Mouse (Mus musculus): ENCODE results near the gene Ptgr2.
"Not testable (repeated sequence)": the region's sequence is repeated elsewhere in the genome, so short reads cannot be mapped to it uniquely, and the experiment has no call there.

Gene Ptgr2

DNA sequence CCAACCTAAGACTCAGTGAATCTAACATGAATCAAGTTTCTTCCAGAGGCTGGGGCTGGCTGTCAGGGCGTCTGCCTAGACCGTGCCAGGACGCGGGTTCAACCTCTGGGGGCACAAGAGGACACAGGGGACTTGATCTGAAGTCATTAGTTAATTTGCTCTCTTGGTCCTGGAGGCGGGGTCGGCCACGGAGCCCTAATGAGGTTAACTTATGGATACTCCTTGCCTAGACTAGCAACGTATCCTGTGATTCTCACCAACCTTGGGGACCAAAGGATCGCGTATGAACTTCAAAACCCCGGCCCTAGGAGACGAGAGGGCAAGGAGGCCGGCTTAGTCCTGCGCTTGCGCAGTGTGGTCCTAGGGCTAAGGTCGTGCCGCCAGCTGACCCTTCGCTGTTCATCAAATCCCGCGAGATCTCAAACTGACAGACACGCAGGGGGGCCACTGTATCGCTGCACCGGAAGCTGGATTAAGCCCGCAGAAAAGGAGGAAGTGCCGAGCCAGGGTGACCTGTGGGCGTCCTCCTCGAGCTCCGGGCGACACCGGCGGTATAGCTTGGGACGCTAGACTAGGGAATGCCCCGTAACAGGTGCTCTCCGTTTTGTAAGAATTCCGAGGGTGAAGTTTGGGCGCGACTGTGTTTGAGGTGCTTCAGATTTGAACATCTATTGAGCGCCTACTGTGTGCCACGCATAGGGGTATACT is at the start of gene Ptgr2:
Ptgr2 (plus strand) TSS at position 348 of the 708 bp plus-strand sequence.
- in situ Hi-C loops (cut with MboI, MseI) = no loop called here

GRCm38 (mm10) chr12:84235577-84235976 is 49.5 kb upstream of the Ptgr2 start:
- in situ Hi-C loops (cut with MboI, MseI) = no loop called here

DNA sequence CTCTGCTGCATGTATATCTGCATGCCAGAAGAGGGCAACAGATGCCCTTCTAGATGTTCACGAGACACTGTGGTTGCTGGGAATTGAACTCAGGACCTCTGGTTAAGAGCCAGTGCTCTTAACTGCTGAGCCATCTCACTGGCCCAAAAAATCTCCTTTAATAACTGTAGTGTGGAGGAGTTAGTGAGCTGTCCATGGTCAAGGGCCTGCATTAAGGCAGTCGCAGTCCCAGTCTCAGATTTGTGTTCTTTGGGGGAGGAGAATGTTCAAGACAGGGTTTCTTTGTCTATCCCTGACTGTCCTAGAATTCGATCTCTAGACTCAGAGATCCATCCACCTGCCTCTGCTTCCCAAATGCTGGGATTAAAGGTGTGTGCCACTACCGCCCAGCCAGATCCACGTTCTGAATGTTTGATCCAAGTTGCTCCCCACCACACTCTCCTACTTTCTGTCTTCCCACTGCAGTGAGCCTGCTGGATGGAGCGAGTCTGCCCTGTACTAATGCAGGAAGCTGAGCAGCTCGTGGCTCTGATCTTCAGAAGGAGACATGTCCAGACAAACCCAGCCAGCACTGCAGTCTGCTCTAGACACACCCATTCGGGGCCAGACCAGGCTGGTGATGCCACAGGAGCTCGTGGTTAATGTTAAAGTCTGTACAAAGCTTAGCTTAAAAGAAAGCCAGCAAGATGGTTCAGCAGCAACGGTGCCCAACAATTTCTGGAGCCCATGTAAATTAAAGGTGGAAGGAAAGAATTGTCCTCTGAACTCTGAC is 48.9 kb upstream of the Ptgr2 start:
- in situ Hi-C loops (cut with MboI, MseI) = no loop called here

DNA sequence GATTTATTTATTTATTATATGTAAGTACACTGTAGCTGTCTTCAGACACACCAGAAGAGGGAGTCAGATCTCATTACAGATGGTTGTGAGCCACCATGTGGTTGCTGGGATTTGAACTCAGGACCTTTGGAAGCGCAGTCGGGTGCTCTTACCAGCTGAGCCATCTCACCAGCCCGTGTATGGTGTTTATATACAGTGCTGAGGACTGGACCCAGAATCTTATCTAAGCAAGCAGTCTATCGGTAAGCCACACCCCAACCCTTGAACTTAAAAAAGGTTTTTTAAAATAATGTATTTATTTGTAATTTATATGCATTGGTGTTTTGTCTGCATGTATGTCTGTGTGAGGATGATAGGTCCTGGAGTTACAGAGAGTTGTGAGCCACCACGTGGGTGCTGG is 48.0 kb upstream of the Ptgr2 start:
- in situ Hi-C loops (cut with MboI, MseI) = not testable (repeated sequence)

DNA sequence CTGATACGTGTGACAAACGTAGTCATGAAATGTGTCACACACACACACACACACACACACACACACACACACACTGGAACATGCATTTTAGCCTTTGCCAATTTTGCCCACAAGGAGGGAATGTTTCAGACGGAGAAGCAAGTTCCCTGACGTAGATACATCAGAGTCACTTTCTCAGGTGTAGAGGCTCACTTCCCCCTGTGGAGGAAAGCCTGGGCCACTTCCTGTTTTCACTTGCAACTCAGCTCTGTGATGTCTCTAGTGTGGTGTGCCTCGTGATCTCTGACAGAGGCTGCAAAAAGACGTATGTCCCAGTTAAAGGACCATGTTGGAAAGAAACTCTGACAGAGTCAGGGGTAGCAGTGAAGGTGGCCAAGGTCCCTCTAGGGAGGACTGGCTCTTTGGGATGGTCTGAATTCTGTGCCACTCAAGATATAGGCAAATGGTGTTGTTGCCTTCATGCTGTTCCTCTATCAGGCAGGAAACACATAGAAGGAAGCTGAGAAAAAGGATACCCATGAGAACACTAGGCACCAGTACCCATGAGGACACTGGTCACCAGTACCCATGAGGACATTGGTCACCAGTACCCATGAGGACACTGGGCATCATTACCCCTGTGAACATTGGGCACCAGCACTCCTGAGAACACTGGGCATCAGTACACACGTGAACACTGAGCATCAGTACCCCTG is 41.8 kb upstream of the Ptgr2 start:
- in situ Hi-C loops (cut with MboI, MseI) = no loop called here

- in situ Hi-C loops (cut with MboI, MseI) = no loop called here
Observed at GRCm38 (mm10) chr12:84245683-84246082, 39.3 kb upstream of the Ptgr2 start.

GRCm38 (mm10) chr12:84249217-84249616 is 35.8 kb upstream of the Ptgr2 start:
- in situ Hi-C loops (cut with MboI, MseI) = no loop called here

- in situ Hi-C loops (cut with MboI, MseI) = loop anchor here (5.0 kb wide), 1 partner anchor 91 kb away; no protein-coding TSS in a partner anchor
Observed at GRCm38 (mm10) chr12:84252811-84253210, 32.2 kb upstream of the Ptgr2 start.

DNA sequence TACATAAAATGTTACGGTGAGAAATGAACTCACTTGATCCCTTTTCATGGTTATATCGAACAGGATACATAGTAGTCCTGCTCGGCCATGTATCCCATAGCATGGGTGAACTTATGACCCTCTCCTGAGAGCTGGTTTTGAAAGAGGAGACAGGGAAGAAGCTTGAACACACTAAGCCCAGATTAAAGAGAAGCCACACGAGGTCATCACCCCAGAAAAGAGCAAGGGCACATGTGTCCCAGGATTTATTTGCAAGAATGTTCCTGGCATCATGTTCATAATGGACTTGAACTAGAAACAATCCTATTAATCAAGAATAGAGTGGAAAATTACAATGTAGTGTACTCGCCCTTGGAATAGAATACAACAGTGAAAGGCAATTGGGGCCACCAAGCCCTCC is 30.1 kb upstream of the Ptgr2 start:
- in situ Hi-C loops (cut with MboI, MseI) = loop anchor here (5.0 kb wide), 1 partner anchor 93 kb away; no protein-coding TSS in a partner anchor

DNA sequence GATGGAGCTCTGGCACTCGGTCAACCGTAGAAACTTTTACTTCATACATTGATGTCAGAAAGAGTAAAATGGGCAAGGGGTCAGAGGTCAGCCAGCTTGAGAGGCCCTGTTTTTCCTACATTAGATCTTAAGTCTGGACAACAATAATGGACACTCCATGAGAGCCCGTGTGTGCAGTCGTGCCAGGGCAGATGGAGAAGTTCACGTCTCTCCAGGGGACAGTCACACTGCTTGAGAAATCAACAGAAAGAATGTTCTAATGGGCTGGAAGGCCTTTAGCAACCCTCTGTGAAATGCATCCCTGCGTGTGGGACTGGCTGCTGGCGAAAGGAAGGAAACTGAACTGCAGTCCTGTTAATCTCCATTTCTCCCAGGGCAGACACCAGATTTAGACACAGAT is 24.7 kb upstream of the Ptgr2 start:
- in situ Hi-C loops (cut with MboI, MseI) = no loop called here

GRCm38 (mm10) chr12:84267264-84267663 is 17.8 kb upstream of the Ptgr2 start:
- in situ Hi-C loops (cut with MboI, MseI) = no loop called here

GRCm38 (mm10) chr12:84273366-84273765 is 11.7 kb upstream of the Ptgr2 start:
- in situ Hi-C loops (cut with MboI, MseI) = no loop called here

GRCm38 (mm10) chr12:84275288-84275687 is 9.7 kb upstream of the Ptgr2 start:
- in situ Hi-C loops (cut with MboI, MseI) = no loop called here

DNA sequence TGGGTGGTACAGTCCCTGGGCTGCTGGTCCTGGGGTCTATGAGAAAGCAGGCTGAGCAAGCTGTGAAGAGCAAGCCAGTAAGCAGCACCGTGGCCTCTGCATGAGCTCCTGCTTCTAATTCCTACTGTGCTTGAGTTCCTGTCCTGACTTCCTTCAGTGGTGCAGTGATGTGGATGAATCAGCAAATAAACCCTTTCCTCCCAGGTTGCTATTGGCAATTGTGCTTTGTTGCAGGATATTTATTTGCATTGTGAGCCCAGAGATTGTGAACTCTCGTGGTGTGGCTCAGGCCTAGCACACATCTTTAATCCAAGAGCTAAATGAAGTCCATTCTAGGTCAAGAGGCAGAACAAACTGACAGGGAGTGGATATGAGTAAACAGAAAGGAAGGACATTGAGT is 8.7 kb upstream of the Ptgr2 start:
- in situ Hi-C loops (cut with MboI, MseI) = no loop called here

DNA sequence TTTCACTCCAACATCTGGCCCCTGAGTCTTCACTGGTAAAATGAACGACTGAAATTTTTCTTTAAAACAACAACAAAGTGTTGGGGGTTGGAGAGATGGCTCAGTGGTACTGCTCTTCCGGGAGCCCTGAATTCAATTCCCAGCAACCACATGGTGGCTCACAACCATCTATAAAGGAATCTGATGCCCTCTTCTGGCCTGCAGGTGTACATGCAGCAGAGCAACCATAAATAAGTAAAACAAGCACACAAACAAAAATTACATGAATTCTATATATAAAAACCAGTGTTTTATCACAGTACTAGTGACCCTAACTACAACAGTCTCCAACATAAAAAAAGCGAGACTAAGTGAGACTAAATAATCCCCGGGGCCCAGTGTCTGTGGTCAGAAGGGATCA is 8.2 kb upstream of the Ptgr2 start:
- in situ Hi-C loops (cut with MboI, MseI) = no loop called here

DNA sequence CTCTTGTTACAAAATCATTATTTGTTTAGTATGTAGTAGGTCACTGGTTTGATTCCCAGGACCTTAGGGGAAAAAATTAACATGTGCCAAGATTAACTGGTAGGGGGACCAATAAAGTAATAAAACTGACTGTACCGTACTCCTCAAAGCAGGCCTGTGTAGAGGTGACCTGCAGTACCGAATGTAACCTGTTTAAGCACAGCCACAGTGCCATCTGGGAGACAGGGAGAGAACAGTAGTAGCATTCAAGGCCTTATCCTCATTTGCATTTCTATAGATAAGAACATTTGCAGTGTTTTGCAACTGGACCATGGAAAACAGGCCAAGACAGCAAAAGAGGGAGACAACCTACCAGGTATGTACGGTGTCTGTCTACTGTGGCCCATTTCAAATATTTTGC is 7.2 kb upstream of the Ptgr2 start:
- in situ Hi-C loops (cut with MboI, MseI) = no loop called here

DNA sequence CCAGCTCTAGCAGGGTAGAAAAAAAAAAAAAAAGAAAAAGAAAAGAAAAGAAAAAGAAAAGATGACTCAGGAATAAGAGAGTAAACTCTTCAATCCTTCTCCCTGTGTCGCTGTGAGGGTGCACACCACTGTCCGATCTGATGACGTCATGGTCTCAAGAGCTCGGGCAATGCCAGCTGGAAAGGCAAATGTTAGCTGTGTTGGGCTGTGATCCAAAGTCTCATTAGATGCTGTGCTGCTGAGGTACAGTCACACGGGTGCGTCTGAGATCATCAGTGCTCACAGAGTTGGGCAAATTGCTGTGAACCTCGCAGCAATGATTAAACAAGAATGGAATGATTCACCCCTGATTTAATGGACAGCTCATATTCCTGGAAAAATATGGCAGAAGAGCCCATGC is 6.1 kb upstream of the Ptgr2 start:
- in situ Hi-C loops (cut with MboI, MseI) = no loop called here

- in situ Hi-C loops (cut with MboI, MseI) = no loop called here
Observed at GRCm38 (mm10) chr12:84284391-84284790, 641 bp upstream of the Ptgr2 start.

- in situ Hi-C loops (cut with MboI, MseI) = no loop called here
Observed at GRCm38 (mm10) chr12:84285593-84285968, 549 bp downstream of the Ptgr2 start.

- in situ Hi-C loops (cut with MboI, MseI) = no loop called here
Observed at GRCm38 (mm10) chr12:84288461-84288860, 3.4 kb downstream of the Ptgr2 start.

DNA sequence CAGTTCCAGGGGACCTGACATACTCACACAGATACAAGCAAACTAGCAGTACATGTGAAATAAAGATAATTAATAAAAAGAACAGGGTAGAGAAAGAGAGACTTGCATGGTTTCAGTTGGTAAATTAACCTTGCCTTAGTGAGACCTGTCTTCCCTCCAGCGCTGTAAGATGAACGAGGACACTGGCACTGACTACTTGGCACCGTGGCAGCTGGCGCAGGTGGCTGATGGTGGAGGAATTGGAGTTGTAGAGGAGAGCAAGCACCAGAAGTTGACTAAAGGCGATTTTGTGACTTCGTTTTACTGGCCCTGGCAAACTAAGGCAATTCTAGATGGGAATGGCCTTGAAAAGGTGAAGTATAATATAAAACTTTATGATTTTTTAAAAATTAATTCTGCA is 12.8 kb downstream of the Ptgr2 start:
- in situ Hi-C loops (cut with MboI, MseI) = no loop called here

- in situ Hi-C loops (cut with MboI, MseI) = no loop called here
Observed at GRCm38 (mm10) chr12:84299265-84299664, 14.2 kb downstream of the Ptgr2 start.

GRCm38 (mm10) chr12:84304101-84304500 is 19.1 kb downstream of the Ptgr2 start:
- in situ Hi-C loops (cut with MboI, MseI) = no loop called here

Measured in T-helper 2 cell (primary cell).